Mouse (Mus musculus) hindbrain, embryonic 15.5 days (tissue): ENCODE measurements around the gene Dleu7. TPM values are rescaled to one million over a fixed set of nuclear protein-coding genes. Genes with fewer than 3 reads are reported as not detected.
A peak's percentile ranks its signal among the peaks of the same experiment; 100 is the strongest.

Experiments
- ATAC-seq: fragments of 200-750 bp; cut with Nextera tagmentation; 2 replicates; pipeline ENCODE4 v1.8.0; 2017; ENCODE audit warnings: low read depth, moderate number of reproducible peaks, moderate TSS enrichment; ENCODE audit not compliant: low FRiP score
- H3K27ac ChIP-seq: fragments of 300-500 bp; sonication (generic); replicated peaks from 2 replicates; pipeline ENCODE4 v1.5.1; 2015; ENCODE audit warnings: mild to moderate bottlenecking, inconsistent platforms
- H3K27me3 ChIP-seq: fragments of 300-500 bp; sonication (generic); 2 replicates; pipeline ENCODE4 v1.6.1; 2015; ENCODE audit warnings: control low read depth, inconsistent platforms
- H3K36me3 ChIP-seq: fragments of 300-500 bp; sonication (generic); 2 replicates; pipeline ENCODE4 v1.6.1; 2015; ENCODE audit warnings: control low read depth, inconsistent platforms
- H3K4me1 ChIP-seq: fragments of 300-500 bp; sonication (generic); replicated peaks from 2 replicates; pipeline ENCODE4 v1.6.1; 2015; ENCODE audit warnings: control low read depth, inconsistent platforms
- H3K4me2 ChIP-seq: fragments of 300-500 bp; sonication (generic); 2 replicates; pipeline ENCODE4 v1.6.1; 2015; ENCODE audit warnings: moderate library complexity, mild to moderate bottlenecking, inconsistent platforms
- H3K4me3 ChIP-seq: fragments of 300-500 bp; sonication (generic); 2 replicates; pipeline ENCODE4 v1.5.1; 2015; ENCODE audit warnings: mild to moderate bottlenecking, inconsistent platforms
- H3K9ac ChIP-seq: fragments of 300-500 bp; sonication (generic); 2 replicates; pipeline ENCODE4 v1.6.1; 2015; ENCODE audit warnings: inconsistent platforms
- H3K9me3 ChIP-seq: fragments of 300-500 bp; sonication (generic); 2 replicates; pipeline ENCODE4 v1.6.1; 2016; ENCODE audit warnings: control low read depth, inconsistent platforms
- WGBS: fragments of 180-500 bp; shearing (Covaris S2); methylation state at CpG from one replicate; pipeline ENCODE4 v1.1.7; 2015; 5-methylcytosine and 5-hydroxymethylcytosine counted together
- polyA plus RNA-seq: library from polyadenylated mRNA; unstranded; fragments of >200 nt; fragmentation: Nextera tagmentation; extraction: Ambion mirVana; gene quantifications from 2 replicates; pipeline ENCODE4 v1.2.1, GENCODE M21; 2015

The Dleu7 gene
- 14.1 and 18.4 TPM in 2 replicates for polyA plus RNA-seq

GRCm38 (mm10) chr14:62292488-62293339 lies at the start of gene Dleu7, which contains the start of gene Rnaseh2b:
Gene Dleu7, minus strand, starts transcription at chr14:62293047.
Gene Rnaseh2b, plus strand, starts transcription at chr14:62292589.
- under 1% methylated on average over 59 of the region's 60 CpGs for WGBS
- ATAC-seq: peak; percentile 91
- no peaks in the 10 kb centered on the region for H3K36me3 ChIP-seq

GRCm38 (mm10) chr14:62341887-62342642 lies 49.2 kb upstream of the Dleu7 start:
- H3K9ac ChIP-seq: no peak overlapping the region
- peaks cover 9% of the 10 kb centered on the region; the same call in 1 of the 2 replicates for H3K4me1 ChIP-seq
- ATAC-seq: no peak
- WGBS: 71% methylated on average over 8 of the region's 8 CpGs
- H3K9me3 ChIP-seq: no peaks in the 10 kb centered on the region
- no peaks in the 10 kb centered on the region for H3K27me3 ChIP-seq
- no peak overlapping the region for H3K27ac ChIP-seq
- no peaks in the 10 kb centered on the region for H3K36me3 ChIP-seq
- no peak overlapping the region for H3K4me2 ChIP-seq
- H3K4me3 ChIP-seq: no peak overlapping the region

More at GRCm38 (mm10) chr14:62292488-62293339, at the start of gene Dleu7, which contains the start of gene Rnaseh2b:
- H3K4me2 ChIP-seq: peak within 1 kb of the TSS; percentile 99
- H3K9ac ChIP-seq: peak within 1 kb of the TSS; percentile 74
- no peaks in the 10 kb centered on the region for H3K27me3 ChIP-seq
- H3K4me3 ChIP-seq: peak within 1 kb of the TSS; percentile 61
- H3K4me1 ChIP-seq: peaks cover 19% of the 10 kb centered on the region
- H3K9me3 ChIP-seq: no peaks in the 10 kb centered on the region
- H3K27ac ChIP-seq: peak within 1 kb of the TSS; percentile 56; the same call in 1 of the 2 replicates

- Histone ChIP-seq H3K36me3 (no peaks in the 10 kb centered on the region), H3K9me3 (no peaks in the 10 kb centered on the region), H3K27me3 (no peaks in the 10 kb centered on the region), H3K4me1 (0 out of 2 replicates have a peak, but pooled peaks cover 3% of the 10 kb centered on the region), H3K9ac (no peak overlapping the region), H3K4me3 (no peak overlapping the region), H3K27ac (no peak overlapping the region), H3K4me2 (no peak overlapping the region)
- no peak for ATAC-seq
- 83% methylated on average over 1 of the region's 1 CpGs for WGBS
Measured at GRCm38 (mm10) chr14:62339196-62339595, 46.3 kb upstream of the Dleu7 start.

GRCm38 (mm10) chr14:62333909-62334687 lies 41.3 kb upstream of the Dleu7 start:
- H3K4me1 ChIP-seq: peaks cover 17% of the 10 kb centered on the region
- no peaks in the 10 kb centered on the region for H3K27me3 ChIP-seq
- no peaks in the 10 kb centered on the region for H3K9me3 ChIP-seq
- no peak overlapping the region for H3K27ac ChIP-seq
- WGBS: 85% methylated on average over 9 of the region's 9 CpGs
- no peaks in the 10 kb centered on the region for H3K36me3 ChIP-seq
- H3K4me2 ChIP-seq: no peak overlapping the region
- no peak for ATAC-seq
- H3K4me3 ChIP-seq: no peak overlapping the region
- H3K9ac ChIP-seq: no peak overlapping the region

GRCm38 (mm10) chr14:62331866-62332619 lies 39.2 kb upstream of the Dleu7 start:
- peaks cover 17% of the 10 kb centered on the region for H3K4me1 ChIP-seq
- under 1% methylated on average over 62 of the region's 62 CpGs for WGBS

GRCm38 (mm10) chr14:62331457-62331856 lies 38.6 kb upstream of the Dleu7 start:
- H3K9ac ChIP-seq: no peak overlapping the region
- peak overlapping the region; percentile 59 for H3K4me3 ChIP-seq
- H3K27ac ChIP-seq: no peak overlapping the region
- WGBS: 19% methylated on average over 6 of the region's 6 CpGs
- H3K4me2 ChIP-seq: peak overlapping the region; percentile 68
- H3K9me3 ChIP-seq: no peaks in the 10 kb centered on the region
- H3K36me3 ChIP-seq: no peaks in the 10 kb centered on the region
- ATAC-seq: no peak
- peaks cover 17% of the 10 kb centered on the region for H3K4me1 ChIP-seq
- H3K27me3 ChIP-seq: no peaks in the 10 kb centered on the region

More at GRCm38 (mm10) chr14:62331866-62332619, 39.2 kb upstream of the Dleu7 start:
- peak overlapping the region; percentile 79 for H3K27ac ChIP-seq
- peak; percentile 88 for ATAC-seq
- no peaks in the 10 kb centered on the region for H3K36me3 ChIP-seq
- H3K4me3 ChIP-seq: peak overlapping the region; percentile 59
- H3K9ac ChIP-seq: peak overlapping the region; percentile 51
- H3K9me3 ChIP-seq: no peaks in the 10 kb centered on the region
- H3K4me2 ChIP-seq: peak overlapping the region; percentile 68
- H3K27me3 ChIP-seq: no peaks in the 10 kb centered on the region

- H3K27ac ChIP-seq: no peak overlapping the region
- H3K9me3 ChIP-seq: no peaks in the 10 kb centered on the region
- 91% methylated on average over 3 of the region's 3 CpGs for WGBS
- H3K27me3 ChIP-seq: no peaks in the 10 kb centered on the region
- H3K4me3 ChIP-seq: no peak overlapping the region
- no peak for ATAC-seq
- peaks cover 17% of the 10 kb centered on the region for H3K4me1 ChIP-seq
- no peaks in the 10 kb centered on the region for H3K36me3 ChIP-seq
- H3K9ac ChIP-seq: no peak overlapping the region
- no peak overlapping the region for H3K4me2 ChIP-seq
Measured at GRCm38 (mm10) chr14:62329631-62330030, 36.8 kb upstream of the Dleu7 start.

GRCm38 (mm10) chr14:62328606-62329005 lies 35.8 kb upstream of the Dleu7 start:
- WGBS: 62% methylated on average over 6 of the region's 6 CpGs
- ATAC-seq: no peak
- Histone ChIP-seq H3K9me3 (no peaks in the 10 kb centered on the region), H3K4me2 (no peak overlapping the region), H3K9ac (no peak overlapping the region), H3K36me3 (no peaks in the 10 kb centered on the region), H3K27ac (no peak overlapping the region), H3K4me3 (no peak overlapping the region), H3K4me1 (peaks cover 17% of the 10 kb centered on the region), H3K27me3 (no peaks in the 10 kb centered on the region)

- no peaks in the 10 kb centered on the region for H3K27me3 ChIP-seq
- H3K9me3 ChIP-seq: no peaks in the 10 kb centered on the region
- H3K4me2 ChIP-seq: no peak overlapping the region
- WGBS: 18% methylated on average over 2 of the region's 2 CpGs
- no peak overlapping the region for H3K9ac ChIP-seq
- no peak for ATAC-seq
- peaks cover 7% of the 10 kb centered on the region for H3K4me1 ChIP-seq
- H3K36me3 ChIP-seq: no peaks in the 10 kb centered on the region
- no peak overlapping the region for H3K27ac ChIP-seq
- H3K4me3 ChIP-seq: no peak overlapping the region
Measured at GRCm38 (mm10) chr14:62327171-62327570, 34.3 kb upstream of the Dleu7 start.

- H3K9me3 ChIP-seq: no peaks in the 10 kb centered on the region
- no peak overlapping the region for H3K27ac ChIP-seq
- WGBS: 90% methylated on average over 3 of the region's 3 CpGs
Measured at GRCm38 (mm10) chr14:62326026-62326425, 33.2 kb upstream of the Dleu7 start.

GRCm38 (mm10) chr14:62324943-62325342 lies 32.1 kb upstream of the Dleu7 start:
- Histone ChIP-seq H3K27me3 (no peaks in the 10 kb centered on the region), H3K4me2 (no peak overlapping the region), H3K9ac (no peak overlapping the region), H3K36me3 (no peaks in the 10 kb centered on the region), H3K9me3 (no peaks in the 10 kb centered on the region), H3K27ac (no peak overlapping the region), H3K4me1 (no peaks in the 10 kb centered on the region), H3K4me3 (no peak overlapping the region)
- 92% methylated on average over 5 of the region's 5 CpGs for WGBS
- ATAC-seq: no peak

More at GRCm38 (mm10) chr14:62326026-62326425, 33.2 kb upstream of the Dleu7 start:
- Histone ChIP-seq H3K36me3 (no peaks in the 10 kb centered on the region), H3K4me3 (no peak overlapping the region), H3K9ac (no peak overlapping the region), H3K4me1 (no peaks in the 10 kb centered on the region), H3K4me2 (no peak overlapping the region), H3K27me3 (no peaks in the 10 kb centered on the region)
- no peak for ATAC-seq
